Mouse (Mus musculus) neural tube, embryonic 15.5 days (tissue): ENCODE results near the gene Fzd9. TPM values are rescaled to one million over a fixed set of nuclear protein-coding genes. Genes with fewer than 3 reads are reported as not detected.

Source experiments
- ATAC-seq: fragments of 200-750 bp; cut with Nextera tagmentation; 2 replicates; pipeline ENCODE4 v1.8.0; 2017; ENCODE audit warnings: mild to moderate bottlenecking, moderate TSS enrichment, moderate library complexity; ENCODE audit not compliant: low FRiP score
- H3K27ac ChIP-seq: fragments of 300-500 bp; sonication (generic); replicated peaks from 2 replicates; pipeline ENCODE4 v1.5.1; 2015; ENCODE audit warnings: mild to moderate bottlenecking, inconsistent platforms
- H3K27me3 ChIP-seq: fragments of 300-500 bp; sonication (generic); replicated peaks from 2 replicates; pipeline ENCODE4 v1.6.1; 2015; ENCODE audit warnings: inconsistent platforms
- H3K36me3 ChIP-seq: fragments of 300-500 bp; sonication (generic); 2 replicates; pipeline ENCODE4 v1.6.1; 2015; ENCODE audit warnings: inconsistent platforms
- H3K4me1 ChIP-seq: fragments of 300-500 bp; sonication (generic); 2 replicates; pipeline ENCODE4 v1.6.1; 2015; ENCODE audit warnings: inconsistent platforms
- H3K4me2 ChIP-seq: fragments of 300-500 bp; sonication (generic); 2 replicates; pipeline ENCODE4 v1.6.1; 2015; ENCODE audit warnings: inconsistent platforms, mild to moderate bottlenecking, moderate library complexity
- H3K4me3 ChIP-seq: fragments of 300-500 bp; sonication (generic); replicated peaks from 2 replicates; pipeline ENCODE4 v1.5.1; 2015; ENCODE audit warnings: mild to moderate bottlenecking, inconsistent platforms
- H3K9ac ChIP-seq: fragments of 300-500 bp; sonication (generic); replicated peaks from 2 replicates; pipeline ENCODE4 v1.6.1; 2015; ENCODE audit warnings: mild to moderate bottlenecking, inconsistent platforms
- H3K9me3 ChIP-seq: fragments of 300-500 bp; sonication (generic); replicated peaks from 2 replicates; pipeline ENCODE4 v1.6.1; 2016; ENCODE audit warnings: inconsistent platforms
- WGBS: fragments of 180-500 bp; shearing (Covaris S2); methylation state at CpG from one replicate; pipeline ENCODE4 v1.1.7; 2015; ENCODE audit warnings: mixed read lengths; 5-methylcytosine and 5-hydroxymethylcytosine counted together
- polyA plus RNA-seq: library from polyadenylated mRNA; unstranded; fragments of >200 nt; fragmentation: Nextera tagmentation; extraction: Ambion mirVana; gene quantifications from 2 replicates; pipeline ENCODE4 v1.2.1, GENCODE M21; 2015

The Fzd9 gene
- polyA plus RNA-seq, 1 experiment from 2014 or later: 14.8 TPM

DNA sequence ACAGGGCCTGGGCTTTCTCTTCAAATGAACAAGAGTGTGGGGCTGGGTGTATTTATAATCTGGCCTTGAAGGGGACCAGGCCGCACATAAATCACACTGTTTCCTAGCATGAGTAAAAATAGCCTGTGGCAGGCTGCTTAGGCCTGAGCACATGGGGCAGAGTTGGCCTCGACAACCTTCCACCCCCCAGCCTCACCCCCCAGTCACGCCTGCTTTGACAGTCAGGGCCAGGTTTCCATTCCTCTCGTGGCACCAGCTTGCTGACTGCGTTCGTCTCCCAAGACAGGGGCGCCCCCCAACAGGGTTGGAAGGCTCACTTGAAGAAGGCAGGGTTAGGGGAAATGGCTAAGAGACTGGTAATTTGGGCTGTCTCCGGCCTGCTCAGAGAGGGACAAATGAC, 18.4 kb upstream of the Fzd9 start:
- H3K27me3 ChIP-seq: no peaks in the 10 kb centered on the region
- no peak for ATAC-seq
- WGBS: 73% methylated on average over 8 of the region's 8 CpGs
- peaks cover 4% of the 10 kb centered on the region for H3K4me1 ChIP-seq
- no peaks in the 10 kb centered on the region for H3K36me3 ChIP-seq
- no peaks in the 10 kb centered on the region for H3K9me3 ChIP-seq
- no peak overlapping the region for H3K27ac ChIP-seq
- H3K4me3 ChIP-seq: no peak overlapping the region
- no peak overlapping the region for H3K9ac ChIP-seq
- H3K4me2 ChIP-seq: no peak overlapping the region

- ATAC-seq: peak; percentile 47; the same call in 1 of the 2 replicates
- H3K4me1 ChIP-seq: peaks cover 12% of the 10 kb centered on the region
- H3K27ac ChIP-seq: peak overlapping the region; percentile 77
- H3K4me2 ChIP-seq: peak overlapping the region; percentile 30
- H3K4me3 ChIP-seq: no peak overlapping the region
- H3K9me3 ChIP-seq: no peaks in the 10 kb centered on the region
- H3K9ac ChIP-seq: no peak overlapping the region
- no peaks in the 10 kb centered on the region for H3K27me3 ChIP-seq
- 49% methylated on average over 9 of the region's 9 CpGs for WGBS
- no peaks in the 10 kb centered on the region for H3K36me3 ChIP-seq
Measured at GRCm38 (mm10) chr5:135264548-135264947, 13.5 kb upstream of the Fzd9 start.

- Histone ChIP-seq H3K27ac (peak overlapping the region; percentile 77), H3K27me3 (no peaks in the 10 kb centered on the region), H3K9me3 (no peaks in the 10 kb centered on the region), H3K4me2 (peak overlapping the region; percentile 30), H3K4me1 (peaks cover 12% of the 10 kb centered on the region), H3K36me3 (no peaks in the 10 kb centered on the region), H3K9ac (no peak overlapping the region), H3K4me3 (no peak overlapping the region)
- WGBS: 18% methylated on average over 17 of the region's 17 CpGs
- ATAC-seq: peak; percentile 94
Measured at GRCm38 (mm10) chr5:135263866-135264503, 13.0 kb upstream of the Fzd9 start.

DNA sequence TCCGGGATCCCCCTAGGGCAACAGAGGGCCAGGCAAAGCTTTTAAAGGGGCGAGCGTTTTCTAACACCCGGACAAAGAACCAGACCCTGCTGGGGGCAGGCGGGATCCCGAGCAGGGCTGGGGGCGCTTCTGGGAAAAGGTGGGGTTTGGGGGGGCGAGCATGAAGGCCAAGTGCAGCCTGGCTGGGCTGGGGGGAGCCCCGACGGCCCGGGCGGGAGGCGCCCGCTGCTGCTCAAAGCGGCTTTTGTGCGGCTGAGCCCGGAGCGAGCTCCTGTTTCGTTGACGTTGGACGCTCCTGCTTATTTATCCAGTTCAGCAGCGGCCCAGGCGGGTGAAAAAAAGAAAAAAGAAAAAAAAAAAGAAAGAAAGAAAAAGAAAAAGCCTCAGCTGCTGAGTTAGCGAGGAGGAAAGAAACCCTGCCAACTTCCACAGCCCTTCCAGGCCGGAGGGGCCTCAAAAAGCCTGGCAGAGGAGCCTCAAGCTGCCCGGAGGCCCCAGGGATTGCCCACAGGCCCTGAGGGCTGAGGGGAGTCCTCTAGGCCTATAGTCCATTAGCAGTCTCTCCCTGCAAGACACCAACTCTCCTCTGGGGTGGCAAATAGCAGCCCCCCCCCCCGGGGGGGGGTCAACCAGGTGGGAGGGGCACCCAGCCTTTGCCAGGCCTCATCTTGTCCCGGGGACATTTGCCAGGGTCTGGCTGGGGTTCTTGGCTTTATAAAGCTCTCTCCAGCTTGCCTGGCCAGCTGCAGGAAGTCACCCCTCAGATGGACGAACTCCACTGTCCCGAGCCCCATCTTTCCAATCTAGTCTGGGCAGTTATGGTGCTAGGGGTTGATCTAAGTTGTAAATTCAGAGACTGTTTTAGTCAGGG, 7.5 kb upstream of the Fzd9 start:
- ATAC-seq: peak; percentile 44
- Histone ChIP-seq H3K36me3 (no peaks in the 10 kb centered on the region), H3K4me1 (peaks cover 20% of the 10 kb centered on the region), H3K4me2 (peak overlapping the region; percentile 54), H3K27me3 (no peaks in the 10 kb centered on the region), H3K27ac (peak overlapping the region; percentile 84), H3K9ac (peak overlapping the region; percentile 30; the same call in 1 of the 2 replicates), H3K9me3 (no peaks in the 10 kb centered on the region; the same call in 1 of the 2 replicates), H3K4me3 (peak overlapping the region; percentile 19; the same call in 1 of the 2 replicates)
- 23% methylated on average over 29 of the region's 30 CpGs for WGBS

DNA sequence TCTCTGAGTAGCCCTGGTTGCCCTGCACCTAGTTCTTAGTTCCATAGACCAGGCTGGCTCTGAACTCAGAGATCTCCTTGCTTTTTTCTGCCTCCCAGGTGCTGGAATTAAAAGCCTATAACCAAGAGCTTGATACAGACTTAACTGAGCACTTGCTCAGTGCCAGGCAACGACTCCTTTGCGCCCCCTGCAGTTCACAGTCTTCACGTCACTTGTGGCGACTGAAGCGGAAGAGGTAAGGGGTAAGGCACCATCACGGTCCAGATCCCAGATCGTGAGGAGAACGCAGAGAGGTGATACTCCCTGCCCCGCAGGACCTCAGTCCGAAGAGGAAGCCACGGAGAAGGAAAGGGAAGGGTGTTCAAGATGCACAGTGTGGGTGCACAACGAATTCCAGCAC, 6.5 kb upstream of the Fzd9 start:
- H3K9ac ChIP-seq: no peak overlapping the region
- peaks cover 21% of the 10 kb centered on the region for H3K4me1 ChIP-seq
- no peak for ATAC-seq
- no peak overlapping the region for H3K4me3 ChIP-seq
- 82% methylated on average over 12 of the region's 12 CpGs for WGBS
- no peak overlapping the region for H3K4me2 ChIP-seq
- H3K36me3 ChIP-seq: no peaks in the 10 kb centered on the region
- H3K27ac ChIP-seq: peak overlapping the region; percentile 84; the same call in 1 of the 2 replicates
- no peaks in the 10 kb centered on the region for H3K27me3 ChIP-seq
- H3K9me3 ChIP-seq: no peaks in the 10 kb centered on the region; the same call in 1 of the 2 replicates

DNA sequence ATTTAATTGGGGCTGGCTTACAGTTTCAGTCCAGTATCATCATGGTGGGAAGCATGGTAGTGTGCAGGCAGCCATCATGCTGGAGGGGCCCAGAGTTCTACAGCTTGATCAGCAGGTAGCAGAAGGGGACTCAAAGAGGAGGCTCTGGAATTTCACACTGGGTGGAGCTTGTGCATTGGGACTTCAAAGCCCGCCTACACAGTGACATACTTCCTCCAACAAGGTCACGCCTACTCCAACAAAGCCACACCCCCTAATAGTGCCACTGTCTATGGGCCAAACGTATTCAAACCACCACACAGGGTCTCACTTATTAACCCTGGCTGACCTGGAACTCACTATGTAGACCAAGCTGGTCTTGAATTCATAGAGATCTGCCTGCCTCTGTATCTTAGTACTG, 5.1 kb upstream of the Fzd9 start:
- H3K27me3 ChIP-seq: no peaks in the 10 kb centered on the region
- H3K4me2 ChIP-seq: no peak overlapping the region
- no peak overlapping the region for H3K27ac ChIP-seq
- 93% methylated on average over 3 of the region's 3 CpGs for WGBS
- no peaks in the 10 kb centered on the region; the same call in 1 of the 2 replicates for H3K9me3 ChIP-seq
- no peak overlapping the region for H3K9ac ChIP-seq
- H3K36me3 ChIP-seq: no peaks in the 10 kb centered on the region
- H3K4me3 ChIP-seq: no peak overlapping the region
- no peak for ATAC-seq
- peaks cover 26% of the 10 kb centered on the region for H3K4me1 ChIP-seq

- no peak overlapping the region for H3K4me2 ChIP-seq
Measured at GRCm38 (mm10) chr5:135253741-135254401, 2.8 kb upstream of the Fzd9 start.

DNA sequence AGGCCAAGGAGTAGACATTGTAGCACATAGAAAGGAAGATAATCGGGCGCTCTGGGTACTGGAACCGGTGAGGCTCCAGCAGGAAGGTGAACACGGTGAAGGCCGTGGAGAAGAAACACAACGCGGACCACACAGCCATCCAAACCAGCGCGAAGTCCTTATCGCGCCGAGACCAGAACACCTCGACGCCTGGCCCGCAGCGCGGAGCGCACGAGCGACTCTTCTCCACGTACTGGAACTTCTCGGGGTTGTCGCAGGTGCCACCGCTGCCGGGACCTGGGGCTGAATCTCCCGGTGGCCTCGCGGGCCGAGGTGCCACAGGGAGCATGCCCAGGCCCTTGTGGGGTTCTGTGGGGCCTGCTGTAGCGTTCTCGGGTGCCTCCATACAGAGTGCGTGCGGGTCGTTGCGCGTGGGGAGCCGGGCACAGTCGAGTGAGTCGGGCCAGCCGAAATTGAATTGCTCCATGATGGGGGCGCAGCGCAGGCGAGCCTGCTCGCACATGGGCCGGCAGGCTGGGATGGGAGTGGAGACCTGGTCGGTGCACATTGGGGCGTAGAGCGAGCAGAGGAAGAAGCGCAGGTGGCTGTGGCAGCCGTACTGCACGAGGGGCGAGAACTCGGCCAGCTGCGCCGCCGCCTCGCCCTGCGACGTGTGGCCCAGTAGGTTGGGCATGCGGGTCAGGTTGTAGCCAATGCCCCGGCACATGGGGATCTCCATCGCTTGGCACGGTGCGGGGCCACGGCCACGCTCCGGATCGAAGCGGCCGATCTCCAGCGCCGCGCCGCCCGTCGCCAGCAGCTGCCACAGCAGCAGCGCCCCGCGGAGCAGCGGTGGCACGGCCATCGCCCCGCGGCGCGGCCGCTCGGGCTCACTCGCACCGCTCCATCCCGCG, 598 bp downstream of the Fzd9 start:
- Histone ChIP-seq H3K4me2 (peak overlapping the region; percentile 92), H3K27ac (peak overlapping the region; percentile 35), H3K36me3 (peaks cover 12% of the 10 kb centered on the region), H3K9me3 (no peaks in the 10 kb centered on the region), H3K27me3 (peaks cover 11% of the 10 kb centered on the region; the same call in 1 of the 2 replicates), H3K4me1 (peaks cover 41% of the 10 kb centered on the region), H3K9ac (peak overlapping the region; percentile 56), H3K4me3 (peak overlapping the region; percentile 56)
- peak; percentile 54; the same call in 1 of the 2 replicates for ATAC-seq
- 2% methylated on average over 88 of the region's 92 CpGs for WGBS

More at GRCm38 (mm10) chr5:135253741-135254401, 2.8 kb upstream of the Fzd9 start:
- Histone ChIP-seq H3K27ac (peak overlapping the region; percentile 73), H3K9me3 (no peaks in the 10 kb centered on the region; the same call in 1 of the 2 replicates), H3K27me3 (peaks cover 9% of the 10 kb centered on the region; the same call in 1 of the 2 replicates), H3K4me1 (peaks cover 47% of the 10 kb centered on the region), H3K4me3 (no peak overlapping the region), H3K9ac (no peak overlapping the region), H3K36me3 (no peaks in the 10 kb centered on the region)
- peak; percentile 51 for ATAC-seq
- 4% methylated on average over 12 of the region's 12 CpGs for WGBS

- Histone ChIP-seq H3K4me3 (peak overlapping the region; percentile 56), H3K4me2 (peak overlapping the region; percentile 92), H3K27me3 (peaks cover 11% of the 10 kb centered on the region; the same call in 1 of the 2 replicates), H3K4me1 (peaks cover 40% of the 10 kb centered on the region), H3K27ac (no peak overlapping the region), H3K36me3 (peaks cover 25% of the 10 kb centered on the region), H3K9me3 (no peaks in the 10 kb centered on the region), H3K9ac (peak overlapping the region; percentile 28)
- 64% methylated on average over 16 of the region's 16 CpGs for WGBS
- ATAC-seq: no peak
Measured at GRCm38 (mm10) chr5:135248956-135249676, 1.9 kb downstream of the Fzd9 start.

DNA sequence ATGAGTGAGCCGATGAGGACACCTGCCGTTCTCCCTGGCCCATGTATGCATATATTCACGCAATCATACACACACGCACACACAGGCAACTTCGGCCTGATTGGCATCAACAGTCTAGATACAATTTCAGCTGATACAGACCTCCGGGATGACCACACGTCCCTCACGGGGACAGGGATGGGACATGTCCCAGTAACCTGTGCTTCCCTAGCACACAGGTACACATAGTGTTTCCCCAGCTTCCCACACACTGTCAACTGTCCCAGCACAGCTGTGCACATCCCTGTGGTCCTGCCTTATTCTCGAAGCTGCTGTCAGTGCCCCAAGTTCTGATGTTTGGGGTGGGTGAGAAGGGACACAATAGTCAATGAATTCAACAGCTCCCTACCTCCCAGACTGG, 3.7 kb downstream of the Fzd9 start:
- Histone ChIP-seq H3K4me3 (0 out of 2 replicates have a peak overlapping the region, but pooled peaks have one; percentile 56), H3K4me1 (peaks cover 32% of the 10 kb centered on the region), H3K9me3 (no peaks in the 10 kb centered on the region), H3K4me2 (peak overlapping the region; percentile 92), H3K27ac (no peak overlapping the region), H3K9ac (no peak overlapping the region), H3K27me3 (peaks cover 11% of the 10 kb centered on the region; the same call in 1 of the 2 replicates), H3K36me3 (peaks cover 41% of the 10 kb centered on the region)
- ATAC-seq: no peak
- 77% methylated on average over 9 of the region's 9 CpGs for WGBS
